Mouse (Mus musculus): Measurements from ENCODE around the gene Crb1. TPM values are rescaled to one million over a fixed set of nuclear protein-coding genes. Genes with fewer than 3 reads are reported as not detected.

Crb1 gene
- total and polyA plus RNA-seq, 3 experiments, result 0.10 to 0.25 (median 0.12) TPM

DNA sequence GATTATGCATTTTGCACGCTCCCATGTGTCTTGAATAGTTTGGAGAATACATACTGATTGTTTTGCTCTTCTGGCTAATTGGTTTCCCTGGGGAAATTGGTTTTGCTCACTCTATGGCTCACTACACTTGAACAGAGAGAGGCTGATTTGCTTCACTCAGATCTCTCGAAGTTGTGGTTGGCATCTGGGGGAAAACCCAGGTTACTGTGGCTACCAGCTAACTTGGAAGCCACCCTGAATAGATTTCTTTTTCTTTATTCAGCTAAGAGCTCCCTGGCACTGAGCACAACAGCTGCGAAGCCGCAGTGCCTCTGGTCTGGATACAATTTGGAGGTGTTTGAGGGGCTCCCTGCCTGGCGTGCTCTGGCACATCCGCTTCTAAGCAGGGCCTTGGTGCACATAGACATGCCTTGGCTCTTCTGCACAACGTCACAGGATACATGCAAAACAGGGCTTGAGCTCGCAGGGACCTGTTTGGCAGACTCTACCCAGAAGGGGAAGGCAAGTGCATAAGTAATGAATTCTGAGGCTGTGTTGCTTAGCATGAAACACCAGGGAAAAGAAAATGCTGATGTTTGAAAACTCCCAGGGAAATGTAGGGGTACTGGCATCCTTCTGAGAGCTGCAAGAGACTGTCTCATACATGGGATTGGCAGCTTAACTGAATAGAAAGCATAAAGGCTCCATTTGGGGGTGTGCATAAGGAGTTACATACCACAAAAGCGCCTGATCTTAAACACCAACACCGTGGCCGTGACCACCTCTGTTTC, 30.1 kb downstream of the Crb1 start (continued):
- TF ChIP-seq ELF1 (IDR thresholded peaks at IDR 0.05; ENCODE audit: low read depth, low read length), result peak; percentile 44
- TF ChIP-seq TBP (conservative IDR thresholded peaks at IDR 0.05; ENCODE audit: low read depth, low read length), result 0 out of 2 replicates have a peak, but pooled peaks have one; percentile 37
- TF ChIP-seq E2F4 (IDR thresholded peaks at IDR 0.05; ENCODE audit: insufficient replicate concordance, low read depth, low read length), result no peak
- TF ChIP-seq MEF2A (IDR thresholded peaks at IDR 0.05; ENCODE audit: borderline replicate concordance, low read depth, low read length), result peak; percentile 9; the same call in 1 of the 2 replicates
- no peak; the same call in 1 of the 2 replicates for TF ChIP-seq SIN3A (IDR thresholded peaks at IDR 0.05; ENCODE audit: low read length)
- no peak for TF ChIP-seq CHD1 (IDR thresholded peaks at IDR 0.05; ENCODE audit: low read depth, low read length)
- TF ChIP-seq USF1 (IDR thresholded peaks at IDR 0.05; ENCODE audit: low read depth, low read length), result no peak
- peak; percentile 28; the same call in 1 of the 2 replicates for TF ChIP-seq CHD2 (IDR thresholded peaks at IDR 0.05; ENCODE audit: low read length)
- TF ChIP-seq RCOR1 (conservative IDR thresholded peaks at IDR 0.05; ENCODE audit: low read depth, low read length), result no peak
- TF ChIP-seq POLR2AphosphoS2 (IDR thresholded peaks at IDR 0.05; ENCODE audit: low read depth, low read length), result no peak
- peak; percentile 54 for TF ChIP-seq POLR2A (IDR thresholded peaks at IDR 0.05; ENCODE audit: low read depth, low read length)
- no peak for TF ChIP-seq JUN (IDR thresholded peaks at IDR 0.05; ENCODE audit: insufficient read depth, low read depth, low read length)
- peak; percentile 73 for TF ChIP-seq ETS1 (conservative IDR thresholded peaks at IDR 0.05; ENCODE audit: low read depth, low read length)
- TF ChIP-seq BHLHE40 (IDR thresholded peaks at IDR 0.05; ENCODE audit: low read depth, low read length), result no peak; the same call in 1 of the 2 replicates
- no peak; the same call in 1 of the 2 replicates for TF ChIP-seq TCF12 (IDR thresholded peaks at IDR 0.05; ENCODE audit: low read depth, low read length)

DNA sequence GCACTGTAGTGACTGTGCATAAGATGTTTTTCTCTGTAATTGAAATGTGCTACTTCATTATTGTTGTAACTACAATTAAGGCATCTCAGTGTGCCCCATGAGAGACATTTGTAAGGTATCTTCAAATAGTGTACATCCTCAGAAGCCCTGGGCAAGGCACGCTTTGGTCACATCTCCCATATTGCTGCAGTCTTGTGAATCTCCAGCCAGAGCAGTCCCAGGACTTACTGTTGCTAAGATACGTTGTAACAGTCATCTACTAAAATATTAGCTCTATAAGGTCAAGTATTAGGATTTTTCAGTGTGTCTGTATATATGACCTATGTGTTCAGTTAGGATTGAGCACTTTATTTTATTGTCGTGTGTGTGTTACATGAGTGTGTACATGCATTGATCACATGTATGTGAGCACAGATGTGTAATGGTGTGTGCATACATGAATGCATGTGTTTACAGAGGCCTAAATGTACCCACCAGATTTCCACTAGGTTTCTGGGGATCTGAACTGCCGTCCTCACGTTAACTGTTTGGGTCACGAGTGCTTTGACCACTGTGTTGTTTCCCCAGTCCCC, 30.8 kb downstream of the Crb1 start:
- in situ Hi-C loops (cut with MboI; ENCODE audit: low pct_ligation_motif_present, low pct_unique_long_range_greater_than_20kb, low sequenced_read_pairs) (no loop called here), dilution Hi-C loops (cut with MboI; ENCODE audit: extremely low pct_ligation_motif_present, extremely low pct_unique_long_range_greater_than_20kb, low sequenced_read_pairs) (no loop called here)
- H3K9ac ChIP-seq (ENCODE audit: insufficient read depth, low read depth), result peak overlapping the region; percentile 7; the same call in 1 of the 2 replicates
- H3K36me3 ChIP-seq (replicated peaks in 1 of 2; ENCODE audit: control insufficient read depth in 1 of 2, insufficient read depth in 1 of 2, low read length in 1 of 2), result no peaks in the 10 kb centered on the region
- no peaks in the 10 kb centered on the region for H3K27me3 ChIP-seq (replicated peaks)
- H3K27ac ChIP-seq (ENCODE audit: insufficient read depth, low read depth), result peak overlapping the region; percentile 87
- peak overlapping the region; percentile 49; the same call in 1 of the 2 replicates for H3K4me2 ChIP-seq (ENCODE audit: insufficient read depth, low read depth, poor library complexity, severe bottlenecking)
- H3K4me1 ChIP-seq (ENCODE audit: control insufficient read depth in 1 of 2, insufficient read depth in 2 of 2), result peaks cover 21 to 28% of the 10 kb centered on the region in 2 experiments
- H3K9me3 ChIP-seq (replicated peaks; ENCODE audit: low read length), result no peaks in the 10 kb centered on the region
- peak; percentile 16 for DNase-seq (ENCODE audit: extremely low read depth)
- no peak overlapping the region for H3K4me3 ChIP-seq (replicated peaks in 1 of 3; ENCODE audit: low read depth in 2 of 3, low read length in 2 of 3, poor library complexity in 1 of 3)
- TF ChIP-seq MXI1 (IDR thresholded peaks at IDR 0.05; ENCODE audit: low read depth, low read length) (peak; percentile 20; the same call in 1 of the 2 replicates), BHLHE40 (IDR thresholded peaks at IDR 0.05; ENCODE audit: low read depth, low read length) (peak; percentile 98; the same call in 1 of the 2 replicates), ETS1 (conservative IDR thresholded peaks at IDR 0.05; ENCODE audit: low read depth, low read length) (no peak)
- no peaks in the 10 kb centered on the region for H3K79me2 ChIP-seq (replicated peaks; ENCODE audit: control insufficient read depth, extremely low read depth, insufficient read depth, poor library complexity, severe bottlenecking)

All from CH12.LX (cell line).